Mouse (Mus musculus) frontal cortex, postnatal 36 days (tissue): ENCODE results near the gene Kif4.
A peak's percentile ranks its signal among the peaks of the same experiment; 100 is the strongest.

Source experiments
- DNase-seq, 2 experiments: peaks; one replicate each; pipeline ENCODE4 v3.0.0; 2022; ENCODE audit warnings: low spot score in 2 of 2

Gene Kif4

DNA sequence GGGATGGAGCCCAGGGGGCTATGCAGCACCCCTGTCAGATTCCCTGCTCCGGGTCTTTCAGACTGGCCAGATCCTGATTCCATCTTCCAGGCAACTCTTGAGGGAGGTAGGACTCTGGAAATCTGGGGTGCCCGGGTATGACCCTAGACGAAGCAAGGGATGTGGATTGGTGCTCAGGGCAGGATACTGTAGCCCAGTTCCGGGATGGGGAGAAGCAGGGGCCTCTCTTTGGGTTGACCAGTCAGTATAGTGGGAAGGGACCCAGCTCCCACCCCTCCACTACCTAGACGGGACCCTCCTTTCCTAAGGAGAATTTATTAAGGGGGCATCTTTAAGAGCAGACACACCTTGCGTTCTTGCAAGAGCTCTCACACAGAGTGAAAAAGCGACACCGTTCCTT lies 104.7 kb downstream of the Kif4 start:
- no peak for DNase-seq

DNA sequence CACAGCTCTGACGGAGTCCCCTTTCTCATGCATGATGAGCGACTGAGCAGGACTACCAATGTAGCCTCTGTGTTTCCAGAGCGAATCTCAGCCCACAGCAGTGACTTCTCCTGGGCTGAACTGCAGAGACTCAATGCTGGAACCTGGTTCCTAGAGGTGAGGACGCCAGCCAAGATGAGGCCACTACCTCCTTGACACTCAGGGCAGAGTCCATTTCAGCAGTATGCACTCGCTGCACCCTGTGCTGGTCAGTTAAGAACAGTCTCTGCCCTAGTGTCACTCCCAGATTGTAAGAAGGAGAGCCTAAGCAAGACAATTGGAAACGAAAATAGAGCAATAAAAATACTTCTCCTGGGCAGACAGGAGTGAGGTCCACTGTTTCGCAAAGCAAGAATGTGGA lies 108.8 kb downstream of the Kif4 start:
- no peak for DNase-seq

DNA sequence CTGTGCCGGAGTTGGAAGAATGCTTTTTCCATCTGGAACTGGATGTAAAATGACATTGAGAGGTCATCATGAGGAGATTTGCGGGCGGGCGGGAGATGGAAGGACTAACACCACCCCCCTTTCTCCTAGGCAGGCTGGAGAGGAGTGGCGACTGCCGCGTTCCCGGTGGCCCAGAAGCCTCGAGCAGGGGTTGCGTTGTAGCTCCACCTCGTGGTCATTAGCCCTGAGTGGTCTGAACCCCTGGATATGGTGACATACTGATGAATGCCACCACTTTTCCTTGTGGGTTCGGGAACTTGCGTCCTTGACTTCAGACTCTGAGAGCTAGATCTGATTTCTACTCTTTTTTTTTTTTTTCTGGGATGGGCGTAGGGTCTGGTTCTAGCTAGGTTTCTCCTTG lies 113.4 kb downstream of the Kif4 start:
- DNase-seq: peak; percentile 64 to 66

DNA sequence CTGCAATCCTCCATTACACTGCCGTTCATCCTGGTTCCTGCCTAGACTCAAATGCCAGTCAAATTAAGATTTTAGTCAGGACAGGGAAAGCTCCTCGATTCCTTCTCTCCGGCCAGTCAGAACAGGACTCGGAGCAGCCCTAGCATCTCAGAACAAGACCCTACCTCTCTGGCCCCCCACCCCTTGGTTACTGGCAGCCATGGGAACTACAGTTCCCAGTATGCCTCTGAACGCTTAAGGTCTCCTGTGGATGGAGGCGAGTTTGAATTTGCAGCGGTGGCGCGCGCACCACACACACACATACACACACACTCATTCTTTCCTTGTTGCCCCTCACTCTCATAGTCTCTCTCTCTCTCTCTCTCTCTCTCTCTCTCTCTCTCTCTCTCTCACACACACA lies 113.9 kb downstream of the Kif4 start:
- DNase-seq: peak; percentile 11 to 13

DNA sequence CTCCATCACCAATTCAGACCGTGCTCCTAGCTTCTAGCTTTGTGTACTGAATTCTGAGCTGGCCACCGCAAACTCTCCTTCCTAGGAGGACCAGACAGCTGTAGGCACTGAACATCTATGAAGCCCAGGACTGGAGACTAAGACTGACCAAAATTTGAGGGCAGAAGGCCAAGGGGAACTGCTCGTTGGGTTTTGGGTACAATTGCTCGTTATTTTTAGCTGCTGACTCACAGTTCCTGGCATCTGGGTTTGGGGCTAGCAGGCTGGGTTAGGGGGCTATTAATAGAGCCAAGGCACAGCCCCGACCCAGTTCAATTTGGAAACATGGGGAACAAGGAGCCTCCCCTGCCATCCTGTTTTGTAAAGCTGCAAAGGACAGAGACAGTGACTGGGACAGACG lies 115.2 kb downstream of the Kif4 start:
- peak in 1 of 2 experiments; percentile 20 for DNase-seq

DNA sequence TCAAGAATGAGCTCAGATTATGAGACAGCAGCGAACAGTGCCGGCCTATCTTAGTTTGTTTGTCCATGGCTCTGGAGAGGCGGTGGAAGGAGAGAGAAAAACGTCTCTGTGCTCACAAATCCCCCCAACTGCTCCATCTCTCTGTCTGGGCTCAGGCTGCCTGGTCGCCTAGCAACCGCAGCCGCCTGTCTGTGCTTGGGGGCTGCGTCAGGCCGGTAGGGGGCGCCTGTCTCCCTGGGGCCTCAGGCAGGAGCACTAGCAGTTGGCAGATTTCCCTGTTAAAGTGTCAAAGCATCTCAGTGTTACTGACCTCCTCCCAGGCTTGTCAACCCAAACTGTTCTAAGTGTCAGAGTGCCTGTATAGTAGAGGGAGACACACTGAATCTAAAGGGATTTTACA lies 116.4 kb downstream of the Kif4 start:
- DNase-seq: peak; percentile 78 to 81

DNA sequence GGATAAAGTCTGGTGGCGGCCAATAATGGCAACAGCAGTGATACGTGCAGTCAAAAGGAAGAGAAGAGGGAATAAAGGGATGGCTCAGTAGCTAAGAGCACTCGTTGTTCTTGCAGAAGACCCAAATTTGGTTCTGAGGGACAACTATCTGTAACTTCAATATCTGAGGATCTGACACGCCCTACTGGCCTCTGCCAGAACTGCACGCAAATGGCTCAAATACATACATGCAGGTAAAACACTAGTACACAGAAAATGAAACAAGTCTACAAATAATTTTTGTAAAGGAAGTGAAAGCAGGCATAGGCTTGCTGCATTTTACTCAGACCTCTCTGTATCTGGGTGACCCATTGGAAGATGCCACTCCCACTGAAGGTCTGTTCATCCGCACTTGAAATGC lies 140.3 kb downstream of the Kif4 start:
- no peak for DNase-seq

DNA sequence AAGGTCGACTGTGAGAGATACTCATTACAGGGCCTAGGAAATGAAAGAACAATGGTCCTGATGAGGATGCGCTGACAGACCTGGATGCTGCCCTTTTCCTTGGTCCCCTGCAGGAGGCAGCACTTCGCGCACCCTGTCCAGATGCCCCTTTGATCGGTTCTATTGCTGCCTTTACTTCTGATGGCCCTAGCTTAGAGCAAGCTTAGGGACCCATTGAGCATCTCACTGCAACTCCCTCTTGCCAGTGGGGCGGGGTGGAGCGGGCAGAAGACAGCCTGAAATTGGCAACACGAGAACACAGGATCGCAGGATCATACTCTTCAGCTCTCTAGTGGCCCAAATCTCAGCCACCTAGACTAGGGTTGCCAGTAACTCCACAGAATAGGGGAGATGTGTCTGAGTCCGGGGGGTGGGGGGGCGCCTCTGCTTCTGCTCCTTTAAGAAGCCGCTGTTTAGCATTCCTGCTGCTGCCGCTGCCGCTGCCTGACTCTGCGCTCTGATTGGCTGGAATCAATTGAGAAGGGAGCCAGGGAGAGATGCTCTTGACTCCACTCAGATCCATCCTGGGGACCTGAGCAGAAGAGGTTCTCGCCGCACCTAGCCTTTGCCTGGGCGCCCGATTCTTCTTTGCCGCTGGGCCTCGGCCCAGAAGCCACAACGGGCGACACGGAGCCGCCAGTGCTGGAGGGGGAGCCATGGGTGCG lies 141.8 kb downstream of the Kif4 start, which contains the start of gene Dlg3:
Dlg3 (plus strand) TSS at position 542 of the 704 bp plus-strand sequence.
- peak; percentile 57 to 68 for DNase-seq

DNA sequence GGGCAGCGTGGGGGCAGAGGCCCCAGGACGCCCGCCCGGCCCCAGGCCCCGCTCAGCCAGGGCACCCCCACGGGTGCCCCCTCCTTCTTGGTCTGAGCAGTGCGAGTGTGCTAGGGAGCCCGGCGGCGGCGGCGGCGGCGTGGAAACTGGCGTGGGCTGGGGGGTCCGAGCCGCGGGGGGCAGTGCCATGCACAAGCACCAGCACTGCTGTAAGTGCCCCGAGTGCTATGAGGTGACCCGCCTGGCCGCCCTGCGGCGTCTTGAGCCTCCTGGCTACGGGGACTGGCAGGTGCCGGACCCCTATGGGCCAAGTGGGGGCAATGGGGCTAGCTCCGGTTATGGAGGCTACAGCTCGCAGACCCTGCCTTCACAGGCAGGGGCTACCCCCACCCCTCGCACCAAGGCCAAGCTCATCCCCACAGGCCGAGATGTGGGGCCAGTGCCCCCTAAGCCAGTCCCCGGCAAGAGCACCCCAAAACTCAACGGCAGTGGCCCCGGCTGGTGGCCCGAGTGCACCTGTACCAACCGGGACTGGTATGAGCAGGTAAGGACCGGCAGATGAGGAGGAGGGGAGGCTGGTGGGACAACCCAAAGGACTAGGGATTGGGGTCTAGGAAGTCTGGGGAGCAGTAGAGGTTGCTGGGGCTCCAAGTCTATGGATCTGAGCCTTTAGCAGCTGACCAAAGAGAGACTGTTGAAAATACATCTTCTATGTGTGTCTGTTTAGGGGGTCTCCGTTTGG lies 142.5 kb downstream of the Kif4 start:
- no peak for DNase-seq

DNA sequence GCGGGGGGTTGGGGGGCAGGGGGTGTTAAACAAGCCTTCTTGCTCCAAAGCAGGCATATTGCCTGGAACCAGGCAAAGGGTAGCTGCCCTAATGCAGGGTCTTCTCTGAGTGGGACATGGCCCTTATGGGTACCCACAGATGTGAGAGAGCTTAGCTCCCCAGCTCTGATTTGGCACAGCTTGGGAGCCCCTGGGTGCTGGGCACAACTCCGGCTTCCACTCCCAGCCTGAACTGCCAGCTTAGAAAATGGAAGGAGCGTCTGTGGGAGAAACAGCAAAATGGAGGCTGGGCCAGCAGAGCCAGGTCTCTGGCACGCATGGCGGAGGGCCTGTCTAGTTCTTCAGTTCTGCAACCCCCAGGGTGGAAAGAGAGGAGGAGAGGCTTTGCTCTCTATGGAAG lies 143.7 kb downstream of the Kif4 start:
- no peak for DNase-seq

DNA sequence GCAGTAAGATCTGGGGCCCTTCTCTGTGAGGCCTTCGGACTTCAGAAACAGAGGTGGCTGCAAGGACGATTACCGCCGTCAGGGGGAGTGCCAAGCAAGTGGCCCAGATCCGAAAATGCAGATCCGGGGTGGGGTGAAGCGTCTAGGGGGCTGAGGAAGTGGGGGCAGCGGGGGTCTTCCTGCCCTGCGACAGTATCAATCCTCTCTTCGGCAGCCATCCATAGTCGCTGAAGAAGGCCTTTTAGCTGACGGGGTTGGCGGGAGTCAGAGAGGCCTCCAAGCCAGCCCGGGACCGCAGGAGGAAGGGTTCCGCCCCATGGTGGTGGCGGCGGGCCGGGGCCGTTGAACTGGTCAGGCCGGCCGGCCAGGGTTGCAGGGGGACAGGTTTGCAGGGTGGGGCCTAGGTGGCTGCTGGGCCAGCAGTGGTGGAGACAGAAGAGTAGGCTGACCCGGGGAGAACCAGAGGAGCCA lies 148.8 kb downstream of the Kif4 start:
- peak in 1 of 2 experiments; percentile 24 for DNase-seq

DNA sequence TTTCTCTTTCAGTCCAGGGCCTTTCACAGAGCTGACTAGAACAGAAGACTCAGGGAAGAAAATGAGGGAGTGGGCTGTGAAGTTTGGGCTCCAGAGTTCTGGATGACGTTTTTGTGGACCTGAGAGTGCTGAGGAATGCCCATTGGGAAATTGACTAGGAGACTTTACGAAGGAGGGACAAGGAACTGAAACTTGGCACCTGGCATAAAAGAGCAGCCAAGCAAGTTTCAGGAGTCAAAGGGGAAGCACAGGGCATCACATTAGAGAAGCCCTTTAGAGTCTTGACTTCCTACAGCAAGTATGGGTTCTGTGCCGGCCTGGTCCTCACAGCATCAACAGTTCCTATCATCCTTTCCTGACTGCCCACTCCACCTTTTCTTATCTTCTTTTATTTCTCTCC lies 149.9 kb downstream of the Kif4 start:
- DNase-seq: no peak

DNA sequence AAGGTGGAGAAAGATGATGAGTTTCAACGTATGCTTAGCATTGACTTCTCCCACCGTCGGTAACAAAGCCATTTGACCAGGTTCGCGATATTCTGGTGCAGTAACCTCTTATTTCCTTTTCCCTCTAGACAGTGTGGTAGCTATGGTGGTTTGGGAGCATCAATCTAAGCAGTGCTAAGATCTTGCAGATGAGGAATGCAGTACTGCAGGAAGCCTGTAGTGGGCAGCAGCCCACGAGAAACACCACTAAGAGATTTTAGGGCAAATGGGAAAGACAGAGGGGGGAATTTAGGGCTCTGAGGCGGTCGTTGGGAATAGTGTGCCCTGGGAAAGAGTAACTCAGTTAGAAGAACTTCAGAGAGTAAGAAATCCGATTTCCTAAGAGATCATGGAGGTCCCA lies 151.0 kb downstream of the Kif4 start:
- peak; percentile 54 to 70 for DNase-seq
